Comparison of ENCODE assay signal across 27 mouse cellular contexts in the genomic region with DNA sequence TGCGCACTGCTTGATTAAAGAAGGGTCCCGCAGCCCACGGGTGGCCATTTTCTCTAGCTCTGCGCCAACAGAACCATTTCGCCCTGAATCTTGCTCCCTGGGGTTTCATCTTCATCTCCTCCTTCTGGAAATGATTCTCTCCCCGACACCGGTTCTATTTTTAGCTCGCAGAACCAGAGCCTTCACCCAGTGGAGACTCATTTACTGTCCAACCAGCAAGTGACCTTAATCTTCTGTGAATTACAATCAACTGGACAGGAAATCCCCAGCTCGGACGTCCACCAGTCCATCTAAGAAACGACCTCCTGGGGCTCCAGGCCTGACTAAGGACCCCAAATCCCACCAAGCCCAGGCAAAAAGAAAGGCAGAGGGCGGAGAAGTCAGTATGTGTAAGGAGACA. TPM values are rescaled to one million over a fixed set of nuclear protein-coding genes. Genes with fewer than 3 reads are reported as not detected.
A peak's percentile ranks its signal among the peaks of the same experiment; 100 is the strongest.
DNase-seq lines count a peak whose midpoint lies in the region; ATAC-seq lines count a peak whose summit lies in the region.
"Had no signal": no experiment of that assay in that cellular context is flagged by ENCODE, and none has a peak within 500 bp of the region (broad histone marks: within the 10 kb centered on the region; RNA-seq: fewer than 3 reads in every experiment).

No protein-coding gene starts in this region.

- no peaks in the 10 kb centered on the region for H3K27me3 ChIP-seq in heart, embryonic 11.5 days (ENCODE audit: control insufficient read depth, insufficient read depth, low read length)
- H3K27me3 ChIP-seq in hindbrain, embryonic 15.5 days, result no peaks in the 10 kb centered on the region
- H3K27me3 ChIP-seq in hindbrain, embryonic 11.5 days (ENCODE audit: control insufficient read depth, insufficient read depth, low read length), result no peaks in the 10 kb centered on the region
- no peaks in the 10 kb centered on the region for H3K27me3 ChIP-seq in neural tube, embryonic 15.5 days (replicated peaks)
- H3K27me3 ChIP-seq in forebrain, embryonic 14.5 days (replicated peaks; ENCODE audit: control insufficient read depth, insufficient read depth, low read length), result no peaks in the 10 kb centered on the region
- H3K27me3 ChIP-seq: embryonic facial prominence, embryonic 15.5 days; intestine, embryonic 15.5 days had no signal

- peak; percentile 27 to 39 for DNase-seq in cerebellum, postnatal 25 days
- no peak for DNase-seq in cerebellum, postnatal 14 days
- no peak for DNase-seq in heart, adult 8-10 months (ENCODE audit: low spot score)
- DNase-seq in hindbrain, embryonic 11.5 days (ENCODE audit: low spot score), result no peak
- no peak for DNase-seq in forebrain, embryonic 14.5 days (ENCODE audit: low spot score)
- DNase-seq: adrenal gland, postnatal 10 days; cerebellum, adult 18-20 months; gastrocnemius, postnatal 25 days; heart, postnatal 14 days; kidney, adult 8-10 months; kidney, postnatal 10 days; right cerebral cortex, adult 18-20 months; right cerebral cortex, postnatal 4 days; thymus, postnatal 25 days had no signal

- 57% methylated on average over 12 of the region's 12 CpGs for WGBS in heart, embryonic 11.5 days (ENCODE audit: insufficient replicate concordance)
- WGBS in hindbrain, embryonic 15.5 days, result 70% methylated on average over 12 of the region's 12 CpGs
- WGBS in hindbrain, embryonic 11.5 days, result 83% methylated on average over 12 of the region's 12 CpGs
- 63% methylated on average over 12 of the region's 12 CpGs for WGBS in neural tube, embryonic 15.5 days
- 78% methylated on average over 12 of the region's 12 CpGs for WGBS in forebrain, embryonic 14.5 days

- no peaks in the 10 kb centered on the region for H3K9me3 ChIP-seq in heart, embryonic 11.5 days (replicated peaks; ENCODE audit: control insufficient read depth, low read length)
- H3K9me3 ChIP-seq in hindbrain, embryonic 15.5 days, result no peaks in the 10 kb centered on the region
- no peaks in the 10 kb centered on the region for H3K9me3 ChIP-seq in hindbrain, embryonic 11.5 days (ENCODE audit: control insufficient read depth, low read length)
- H3K9me3 ChIP-seq in neural tube, embryonic 15.5 days (replicated peaks), result no peaks in the 10 kb centered on the region
- no peaks in the 10 kb centered on the region for H3K9me3 ChIP-seq in forebrain, embryonic 14.5 days (replicated peaks; ENCODE audit: control insufficient read depth, low read length)
- H3K9me3 ChIP-seq: embryonic facial prominence, embryonic 15.5 days; intestine, embryonic 15.5 days; limb, embryonic 10.5 days had no signal

- H3K4me3 ChIP-seq in heart, embryonic 11.5 days (ENCODE audit: low read depth, low read length), result no peak overlapping the region
- H3K4me3 ChIP-seq in hindbrain, embryonic 15.5 days, result no peak overlapping the region
- H3K4me3 ChIP-seq in hindbrain, embryonic 11.5 days (ENCODE audit: low read depth, low read length), result no peak overlapping the region
- H3K4me3 ChIP-seq in neural tube, embryonic 15.5 days (replicated peaks), result no peak overlapping the region
- H3K4me3 ChIP-seq in forebrain, embryonic 14.5 days (ENCODE audit: low read depth, low read length), result no peak overlapping the region
- H3K4me3 ChIP-seq: embryonic facial prominence, embryonic 15.5 days; intestine, embryonic 15.5 days; limb, embryonic 10.5 days had no signal

- no peaks in the 10 kb centered on the region for H3K36me3 ChIP-seq in heart, embryonic 11.5 days (ENCODE audit: control insufficient read depth, insufficient read depth, low read length)
- H3K36me3 ChIP-seq in hindbrain, embryonic 15.5 days, result no peaks in the 10 kb centered on the region
- no peaks in the 10 kb centered on the region for H3K36me3 ChIP-seq in hindbrain, embryonic 11.5 days (ENCODE audit: control insufficient read depth, insufficient read depth, low read length)
- H3K36me3 ChIP-seq in neural tube, embryonic 15.5 days, result no peaks in the 10 kb centered on the region
- H3K36me3 ChIP-seq in forebrain, embryonic 14.5 days (ENCODE audit: control insufficient read depth, insufficient read depth, low read length), result no peaks in the 10 kb centered on the region
- H3K36me3 ChIP-seq: embryonic facial prominence, embryonic 15.5 days; intestine, embryonic 15.5 days; limb, embryonic 10.5 days had no signal

- H3K4me1 ChIP-seq in heart, embryonic 11.5 days (ENCODE audit: control insufficient read depth, insufficient read depth, low read length), result peaks cover 25% of the 10 kb centered on the region
- peaks cover 16% of the 10 kb centered on the region for H3K4me1 ChIP-seq in hindbrain, embryonic 15.5 days (replicated peaks)
- no peaks in the 10 kb centered on the region for H3K4me1 ChIP-seq in hindbrain, embryonic 11.5 days (replicated peaks; ENCODE audit: control insufficient read depth, insufficient read depth, low read length)
- H3K4me1 ChIP-seq in neural tube, embryonic 15.5 days, result peaks cover 29% of the 10 kb centered on the region
- no peaks in the 10 kb centered on the region for H3K4me1 ChIP-seq in forebrain, embryonic 14.5 days (ENCODE audit: control insufficient read depth, insufficient read depth, low read length)
- H3K4me1 ChIP-seq: limb, embryonic 10.5 days had no signal

- no peak for ATAC-seq in heart, embryonic 11.5 days (replicated peaks; ENCODE audit: insufficient number of reproducible peaks, low FRiP score, low TSS enrichment)
- ATAC-seq in hindbrain, embryonic 15.5 days (ENCODE audit: low FRiP score, low read depth), result no peak
- ATAC-seq in hindbrain, embryonic 11.5 days (ENCODE audit: low FRiP score), result no peak
- no peak for ATAC-seq in neural tube, embryonic 15.5 days (ENCODE audit: low FRiP score)
- ATAC-seq in forebrain, embryonic 14.5 days, result no peak
- ATAC-seq: forebrain, embryonic 16.5 days; intestine, embryonic 15.5 days; lung, postnatal 0 days had no signal

- H3K4me2 ChIP-seq in heart, embryonic 11.5 days, result no peak overlapping the region
- no peak overlapping the region for H3K4me2 ChIP-seq in hindbrain, embryonic 15.5 days
- no peak overlapping the region for H3K4me2 ChIP-seq in hindbrain, embryonic 11.5 days (replicated peaks; ENCODE audit: low read depth, low read length)
- no peak overlapping the region for H3K4me2 ChIP-seq in neural tube, embryonic 15.5 days
- no peak overlapping the region for H3K4me2 ChIP-seq in forebrain, embryonic 14.5 days (ENCODE audit: low read length)
- H3K4me2 ChIP-seq: embryonic facial prominence, embryonic 15.5 days; intestine, embryonic 15.5 days; midbrain, embryonic 11.5 days had no signal

- peak overlapping the region; percentile 29; the same call in 1 of the 2 replicates for H3K27ac ChIP-seq in heart, embryonic 11.5 days (ENCODE audit: low read depth, low read length)
- H3K27ac ChIP-seq in hindbrain, embryonic 15.5 days (replicated peaks), result peak overlapping the region; percentile 39; the same call in 1 of the 2 replicates
- no peak overlapping the region for H3K27ac ChIP-seq in hindbrain, embryonic 11.5 days (ENCODE audit: low read depth, low read length)
- H3K27ac ChIP-seq in neural tube, embryonic 15.5 days (replicated peaks), result peak overlapping the region; percentile 58
- H3K27ac ChIP-seq in forebrain, embryonic 14.5 days (ENCODE audit: low read depth, low read length), result no peak overlapping the region
- H3K27ac ChIP-seq: embryonic facial prominence, embryonic 15.5 days; intestine, embryonic 15.5 days; limb, embryonic 10.5 days; macrophage had no signal

- H3K9ac ChIP-seq in heart, embryonic 11.5 days (ENCODE audit: low read depth, low read length), result no peak overlapping the region
- H3K9ac ChIP-seq in hindbrain, embryonic 15.5 days, result no peak overlapping the region
- no peak overlapping the region for H3K9ac ChIP-seq in hindbrain, embryonic 11.5 days (ENCODE audit: low read depth, low read length)
- no peak overlapping the region for H3K9ac ChIP-seq in neural tube, embryonic 15.5 days (replicated peaks)
- no peak overlapping the region for H3K9ac ChIP-seq in forebrain, embryonic 14.5 days (ENCODE audit: low read length)
- H3K9ac ChIP-seq: embryonic facial prominence, embryonic 15.5 days; intestine, embryonic 15.5 days had no signal

RNA-seq across cellular contexts. Expression of a gene that starts 19.9 kb away (rescaled TPM):
- polyA plus RNA-seq in heart, embryonic 11.5 days (2014; fragmentation: Nextera tagmentation; extraction: Ambion mirVana), result 26.3 and 36.3 TPM in 2 replicates
- total RNA-seq in heart, adult 8-10 months (2022), result 10 to 100 TPM; 13.2 to 16.2 (median 13.9) TPM
- 33.5 and 43.1 TPM in 2 replicates for polyA plus RNA-seq in hindbrain, embryonic 15.5 days (2015; fragmentation: Nextera tagmentation; extraction: Ambion mirVana)
- 19.4 and 24.3 TPM in 2 replicates for polyA plus RNA-seq in hindbrain, embryonic 11.5 days (2014; fragmentation: Nextera tagmentation; extraction: Ambion mirVana)
- 38.8 and 39.3 TPM in 2 replicates for polyA plus RNA-seq in neural tube, embryonic 15.5 days (2015; fragmentation: Nextera tagmentation; extraction: Ambion mirVana)
- polyA plus RNA-seq in forebrain, embryonic 14.5 days (2014; fragmentation: Nextera tagmentation; extraction: Ambion mirVana), result 17.3 and 22.3 TPM in 2 replicates

RNA-seq across cellular contexts. Expression of a gene that starts 48.2 kb away (rescaled TPM):
- polyA plus RNA-seq in heart, embryonic 11.5 days (2014; fragmentation: Nextera tagmentation; extraction: Ambion mirVana), result not detected in 2 replicates
- total RNA-seq in heart, adult 8-10 months (2022), result not detected
- polyA plus RNA-seq in hindbrain, embryonic 15.5 days (2015; fragmentation: Nextera tagmentation; extraction: Ambion mirVana), result 1.3 and 1.6 TPM in 2 replicates
- 0.85 and 1.0 TPM in 2 replicates for polyA plus RNA-seq in hindbrain, embryonic 11.5 days (2014; fragmentation: Nextera tagmentation; extraction: Ambion mirVana)
- 0.83 and 1.4 TPM in 2 replicates for polyA plus RNA-seq in neural tube, embryonic 15.5 days (2015; fragmentation: Nextera tagmentation; extraction: Ambion mirVana)
- 1.1 TPM in 2 replicates for polyA plus RNA-seq in forebrain, embryonic 14.5 days (2014; fragmentation: Nextera tagmentation; extraction: Ambion mirVana)
- total RNA-seq: common myeloid progenitor, adult 5-6 weeks; gastrocnemius, postnatal 25 days; heart, postnatal 14 days; liver, adult 2 months had no signal
- polyA plus RNA-seq: limb, embryonic 10.5 days; liver, adult 2 months; liver, embryonic 16.5 days; macrophage had no signal

Comparison
In these comparisons a context has a peak if more than half of its experiments do, and no peak if none do; other contexts are left out.
1. DNase-seq: peak in cerebellum, postnatal 25 days (2 of 2); none in cerebellum, postnatal 14 days (0 of 2), heart, adult 8-10 months (single experiment), hindbrain, embryonic 11.5 days (single experiment) and forebrain, embryonic 14.5 days (single experiment).
2. H3K27ac ChIP-seq: peak in heart, embryonic 11.5 days (single experiment), hindbrain, embryonic 15.5 days (single experiment) and neural tube, embryonic 15.5 days (single experiment); none in hindbrain, embryonic 11.5 days (single experiment) and forebrain, embryonic 14.5 days (single experiment).